Mouse (Mus musculus) hindbrain, embryonic 13.5 days (tissue): ENCODE results near the gene Unc5a. TPM values are rescaled to one million over a fixed set of nuclear protein-coding genes. Genes with fewer than 3 reads are reported as not detected.

Source experiments
- ATAC-seq: fragments of 200-750 bp; cut with Nextera tagmentation; 2 replicates; pipeline ENCODE4 v1.8.0; 2017; ENCODE audit warnings: moderate TSS enrichment; ENCODE audit not compliant: low FRiP score
- H3K27ac ChIP-seq: fragments of 300-500 bp; sonication (generic); 2 replicates; pipeline ENCODE4 v1.5.1; 2015; ENCODE audit warnings: inconsistent platforms, mild to moderate bottlenecking, moderate library complexity
- H3K27me3 ChIP-seq: fragments of 300-500 bp; sonication (generic); 2 replicates; pipeline ENCODE4 v1.6.1; 2015; ENCODE audit warnings: mild to moderate bottlenecking, inconsistent platforms
- H3K36me3 ChIP-seq: fragments of 300-500 bp; sonication (generic); 2 replicates; pipeline ENCODE4 v1.6.1; 2015; ENCODE audit warnings: mild to moderate bottlenecking, inconsistent platforms
- H3K4me1 ChIP-seq: fragments of 300-500 bp; sonication (generic); replicated peaks from 2 replicates; pipeline ENCODE4 v1.6.1; 2015; ENCODE audit warnings: inconsistent platforms
- H3K4me2 ChIP-seq: fragments of 300-500 bp; sonication (generic); 2 replicates; pipeline ENCODE4 v1.6.1; 2015; ENCODE audit warnings: inconsistent platforms, mild to moderate bottlenecking, moderate library complexity
- H3K4me3 ChIP-seq: fragments of 300-500 bp; sonication (generic); 2 replicates; pipeline ENCODE4 v1.5.1; 2015; ENCODE audit warnings: mild to moderate bottlenecking, inconsistent platforms
- H3K9ac ChIP-seq: fragments of 300-500 bp; sonication (generic); 2 replicates; pipeline ENCODE4 v1.6.1; 2015; ENCODE audit warnings: mild to moderate bottlenecking, inconsistent platforms
- H3K9me3 ChIP-seq: fragments of 300-500 bp; sonication (generic); 2 replicates; pipeline ENCODE4 v1.6.1; 2016; ENCODE audit warnings: inconsistent platforms
- WGBS: fragments of 180-500 bp; shearing (Covaris S2); methylation state at CpG from one replicate; pipeline ENCODE4 v1.1.7; 2015; 5-methylcytosine and 5-hydroxymethylcytosine counted together
- polyA plus RNA-seq: library from polyadenylated mRNA; unstranded; fragments of >200 nt; fragmentation: Nextera tagmentation; extraction: Ambion mirVana; gene quantifications from 2 replicates; pipeline ENCODE4 v1.2.1, GENCODE M21; 2015

Unc5a gene
- polyA plus RNA-seq, 1 experiment from 2014 or later = 7.8 TPM

DNA sequence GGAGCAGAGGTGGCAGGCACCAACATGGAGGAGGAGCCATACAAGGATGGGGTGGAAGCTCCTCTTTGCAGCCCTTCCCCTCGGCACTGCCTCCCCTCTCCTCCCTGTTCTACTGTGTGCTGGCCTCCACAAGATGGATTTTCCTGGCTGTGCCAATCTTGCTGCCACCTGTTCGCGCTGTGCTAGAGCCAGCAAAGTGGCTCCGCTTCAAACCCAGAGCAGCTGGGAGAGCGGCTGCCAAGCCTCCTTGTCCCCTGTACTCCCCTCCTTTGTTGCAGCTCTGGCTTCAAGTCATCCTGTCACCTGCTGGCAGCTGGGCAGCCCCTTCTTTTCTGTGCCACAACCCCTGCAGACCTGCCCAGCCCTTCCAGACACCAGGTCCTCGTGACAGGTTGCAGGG is 13.0 kb upstream of the Unc5a start:
- H3K27ac ChIP-seq = no peak overlapping the region
- H3K36me3 ChIP-seq = no peaks in the 10 kb centered on the region
- peaks cover 37% of the 10 kb centered on the region for H3K27me3 ChIP-seq
- H3K9ac ChIP-seq = no peak overlapping the region
- ATAC-seq = 0 out of 2 replicates have a peak, but pooled peaks have one; percentile 11
- no peak overlapping the region for H3K4me3 ChIP-seq
- H3K4me1 ChIP-seq = peaks cover 26% of the 10 kb centered on the region
- no peaks in the 10 kb centered on the region for H3K9me3 ChIP-seq
- 60% methylated on average over 6 of the region's 6 CpGs for WGBS
- H3K4me2 ChIP-seq = no peak overlapping the region

DNA sequence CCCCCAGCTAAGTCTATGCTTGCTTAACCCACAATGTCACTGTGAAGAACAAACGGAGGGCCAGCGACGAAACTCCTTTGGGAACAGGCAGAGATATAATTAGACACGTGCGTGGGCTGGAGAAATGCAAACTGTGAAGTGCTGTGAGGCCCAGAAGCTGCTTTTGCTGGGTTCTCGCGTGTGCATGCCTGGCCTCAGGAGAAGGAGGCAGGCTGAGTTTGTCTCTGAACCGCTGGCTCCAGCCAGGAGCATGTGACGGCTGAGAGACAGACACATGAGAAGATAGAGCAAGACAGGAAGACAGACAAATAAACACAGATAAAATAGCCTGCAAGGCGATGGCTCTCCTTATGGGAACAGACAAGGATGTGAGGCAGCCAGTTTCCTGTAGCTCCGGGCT is 11.3 kb upstream of the Unc5a start:
- Histone ChIP-seq H3K4me2 (no peak overlapping the region), H3K27ac (0 out of 2 replicates have a peak overlapping the region, but pooled peaks have one; percentile 4), H3K27me3 (peaks cover 46% of the 10 kb centered on the region), H3K9ac (no peak overlapping the region), H3K9me3 (no peaks in the 10 kb centered on the region), H3K4me3 (no peak overlapping the region), H3K36me3 (no peaks in the 10 kb centered on the region), H3K4me1 (peaks cover 22% of the 10 kb centered on the region)
- no peak for ATAC-seq
- 54% methylated on average over 11 of the region's 11 CpGs for WGBS

DNA sequence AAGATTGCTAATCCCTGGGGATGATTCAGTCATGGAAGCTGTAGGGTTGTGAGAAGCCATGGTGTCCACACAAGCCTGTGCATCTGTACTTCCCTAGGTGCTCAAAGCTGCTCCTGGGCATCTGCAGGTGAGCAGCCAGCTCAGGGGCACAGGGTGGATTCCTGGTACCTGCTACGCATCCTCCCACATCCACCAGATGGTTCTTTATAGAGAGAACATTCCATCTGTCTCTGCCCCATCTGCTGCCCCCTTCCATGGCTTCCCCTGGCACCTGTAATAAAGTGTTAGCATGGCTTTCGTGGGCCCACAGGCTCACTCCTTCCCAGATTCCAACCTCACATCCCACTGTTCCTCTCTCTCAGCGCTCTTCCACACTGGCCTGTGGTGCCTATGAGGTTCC is 10.7 kb upstream of the Unc5a start:
- H3K9me3 ChIP-seq = no peaks in the 10 kb centered on the region
- no peak overlapping the region for H3K4me3 ChIP-seq
- ATAC-seq = no peak
- H3K36me3 ChIP-seq = no peaks in the 10 kb centered on the region
- no peak overlapping the region for H3K9ac ChIP-seq
- H3K27ac ChIP-seq = no peak overlapping the region
- peaks cover 20% of the 10 kb centered on the region for H3K4me1 ChIP-seq
- H3K27me3 ChIP-seq = peaks cover 50% of the 10 kb centered on the region
- 79% methylated on average over 3 of the region's 3 CpGs for WGBS
- no peak overlapping the region for H3K4me2 ChIP-seq

DNA sequence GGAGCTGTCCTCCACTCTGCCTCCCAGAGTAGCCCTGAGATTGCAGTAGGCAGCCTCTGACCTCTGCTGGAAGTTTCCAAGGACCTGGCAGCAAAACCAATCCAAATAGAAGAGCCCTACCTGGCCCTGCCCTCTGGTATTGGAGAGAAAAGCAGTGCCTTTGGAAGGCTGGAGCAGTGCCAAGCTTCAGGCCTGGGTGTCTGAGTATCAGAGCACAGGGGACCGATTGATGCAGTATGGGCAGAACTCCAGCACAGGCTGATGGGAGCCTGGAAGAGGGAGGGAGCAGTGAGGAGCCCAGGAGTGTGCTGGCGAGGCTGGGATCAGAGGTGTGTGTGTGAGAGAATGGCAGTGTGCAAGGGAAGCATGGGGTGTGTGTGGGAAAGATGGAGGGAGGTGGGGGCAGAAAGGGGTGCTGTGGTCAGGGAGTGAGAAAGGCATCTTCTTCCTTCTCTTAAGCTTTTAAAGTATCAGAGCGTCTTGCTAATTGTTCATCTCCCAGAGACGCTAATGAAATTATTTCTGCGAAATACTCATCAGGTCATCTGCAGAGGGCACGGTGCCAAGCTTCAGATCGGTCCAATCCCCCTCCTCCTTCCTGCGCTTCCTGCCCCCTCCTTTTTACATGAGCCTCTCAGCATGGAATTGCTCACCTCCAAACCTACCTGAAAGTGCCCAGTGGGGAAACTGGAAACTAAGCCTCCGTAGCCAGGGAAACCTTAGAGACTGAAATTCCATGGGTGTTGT is 4.6 kb upstream of the Unc5a start:
- Histone ChIP-seq H3K27ac (no peak overlapping the region; the same call in 1 of the 2 replicates), H3K9me3 (no peaks in the 10 kb centered on the region), H3K4me2 (no peak overlapping the region), H3K4me1 (peaks cover 45% of the 10 kb centered on the region), H3K27me3 (peaks cover 75% of the 10 kb centered on the region), H3K9ac (peak overlapping the region; percentile 4; the same call in 1 of the 2 replicates), H3K36me3 (no peaks in the 10 kb centered on the region), H3K4me3 (no peak overlapping the region)
- ATAC-seq = peak; percentile 41; the same call in 1 of the 2 replicates
- WGBS = 38% methylated on average over 9 of the region's 9 CpGs

DNA sequence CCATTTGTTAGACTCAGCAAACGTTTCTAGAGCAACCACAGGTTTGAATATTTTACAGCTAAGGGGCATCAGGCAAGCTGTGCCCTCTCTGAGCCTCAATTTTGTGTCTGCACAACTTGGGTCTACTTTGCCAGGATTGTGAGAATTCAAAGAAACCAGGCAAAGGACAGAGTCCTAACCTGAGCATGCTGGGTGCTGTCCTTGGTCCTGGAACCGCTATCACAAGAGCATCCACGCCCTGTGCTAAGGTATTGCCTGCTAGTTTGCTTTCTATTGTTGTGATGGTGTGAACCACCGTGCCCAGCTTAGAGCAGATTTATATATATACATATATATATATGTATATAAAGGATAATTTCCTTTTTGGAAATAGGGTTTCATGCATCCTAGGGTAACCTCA is 3.9 kb upstream of the Unc5a start:
- 10% methylated on average over 4 of the region's 4 CpGs for WGBS
- H3K9me3 ChIP-seq = no peaks in the 10 kb centered on the region
- H3K4me3 ChIP-seq = no peak overlapping the region
- H3K4me1 ChIP-seq = peaks cover 52% of the 10 kb centered on the region
- H3K36me3 ChIP-seq = no peaks in the 10 kb centered on the region
- H3K9ac ChIP-seq = no peak overlapping the region
- H3K27me3 ChIP-seq = peaks cover 78% of the 10 kb centered on the region
- H3K4me2 ChIP-seq = no peak overlapping the region
- no peak overlapping the region for H3K27ac ChIP-seq
- no peak for ATAC-seq

DNA sequence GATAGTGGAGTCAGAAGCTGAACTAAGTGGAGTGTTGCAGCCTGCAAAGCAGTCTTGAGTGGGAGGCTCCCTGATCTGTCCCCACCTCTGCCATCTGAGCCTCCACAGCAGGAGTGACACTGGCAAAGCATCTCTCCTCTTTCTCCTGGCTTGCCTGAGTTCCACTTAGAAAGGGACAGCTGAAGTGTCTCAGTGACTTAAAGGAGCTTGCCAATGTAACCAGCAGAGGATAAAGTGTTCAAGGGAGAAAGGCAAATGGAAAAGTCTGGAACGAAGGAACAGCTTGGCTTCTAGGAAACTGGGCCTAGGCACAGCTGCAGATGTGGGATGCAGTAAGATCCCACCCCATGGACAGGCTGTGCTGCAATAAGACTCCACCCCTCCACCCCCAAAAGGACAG is 2.8 kb upstream of the Unc5a start:
- Histone ChIP-seq H3K4me2 (no peak overlapping the region), H3K4me3 (no peak overlapping the region), H3K9me3 (no peaks in the 10 kb centered on the region), H3K27me3 (peaks cover 89% of the 10 kb centered on the region), H3K36me3 (no peaks in the 10 kb centered on the region), H3K9ac (no peak overlapping the region), H3K27ac (no peak overlapping the region), H3K4me1 (peaks cover 63% of the 10 kb centered on the region)
- WGBS = 86% methylated on average over 1 of the region's 1 CpGs
- ATAC-seq = no peak

DNA sequence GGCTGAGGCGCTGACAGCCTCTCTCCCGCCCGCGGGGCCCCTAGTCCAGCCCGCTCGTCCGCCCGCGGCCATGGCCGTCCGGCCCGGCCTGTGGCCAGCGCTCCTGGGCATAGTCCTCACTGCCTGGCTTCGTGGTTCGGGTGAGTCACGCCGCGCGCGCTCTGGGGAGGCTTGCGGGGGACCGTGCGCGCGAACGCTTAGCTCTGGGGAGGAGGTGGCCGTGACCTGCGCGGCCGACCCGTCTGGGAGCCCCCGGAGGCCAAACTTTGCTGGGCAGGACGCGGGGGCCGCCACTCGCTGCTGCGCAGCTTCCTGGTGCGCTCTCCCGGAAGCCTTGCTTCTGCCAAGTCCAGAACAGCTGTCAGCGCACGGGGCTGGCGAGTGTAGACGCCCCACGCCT is 381 bp downstream of the Unc5a start:
- Histone ChIP-seq H3K27ac (peak overlapping the region; percentile 92), H3K4me1 (peaks cover 64% of the 10 kb centered on the region), H3K9ac (peak overlapping the region; percentile 91), H3K36me3 (no peaks in the 10 kb centered on the region), H3K27me3 (peaks cover 92% of the 10 kb centered on the region), H3K9me3 (no peaks in the 10 kb centered on the region), H3K4me3 (peak overlapping the region; percentile 75), H3K4me2 (peak overlapping the region; percentile 98)
- WGBS = under 1% methylated on average over 44 of the region's 44 CpGs
- peak; percentile 18 for ATAC-seq

DNA sequence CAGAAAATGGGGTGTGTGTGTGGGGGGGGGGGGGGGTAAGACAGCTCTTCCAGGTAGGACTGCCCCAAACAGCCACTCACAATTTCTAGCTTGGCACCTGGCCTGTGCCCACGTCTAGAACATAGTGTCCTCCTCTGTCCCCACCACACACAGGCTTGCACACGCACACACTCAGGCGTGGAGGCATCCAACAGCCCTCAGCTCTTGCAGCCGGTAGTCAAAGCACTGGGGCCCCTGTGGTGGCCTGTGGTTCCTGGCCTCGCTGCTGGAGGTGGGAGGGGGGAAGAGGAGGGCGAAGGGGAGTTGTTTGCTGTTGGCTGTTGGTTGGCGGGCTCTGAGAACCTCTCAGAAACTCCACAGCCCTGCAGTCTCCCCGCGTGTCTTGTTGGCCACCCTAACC is 920 bp downstream of the Unc5a start:
- peak overlapping the region; percentile 98 for H3K4me2 ChIP-seq
- 0% methylated on average over 9 of the region's 9 CpGs for WGBS
- 0 out of 2 replicates have a peak, but pooled peaks have one; percentile 23 for ATAC-seq
- H3K9ac ChIP-seq = peak overlapping the region; percentile 91
- no peak overlapping the region; the same call in 1 of the 2 replicates for H3K27ac ChIP-seq
- H3K4me1 ChIP-seq = peaks cover 61% of the 10 kb centered on the region
- H3K9me3 ChIP-seq = no peaks in the 10 kb centered on the region
- H3K36me3 ChIP-seq = no peaks in the 10 kb centered on the region
- peak overlapping the region; percentile 75 for H3K4me3 ChIP-seq
- H3K27me3 ChIP-seq = peaks cover 92% of the 10 kb centered on the region

DNA sequence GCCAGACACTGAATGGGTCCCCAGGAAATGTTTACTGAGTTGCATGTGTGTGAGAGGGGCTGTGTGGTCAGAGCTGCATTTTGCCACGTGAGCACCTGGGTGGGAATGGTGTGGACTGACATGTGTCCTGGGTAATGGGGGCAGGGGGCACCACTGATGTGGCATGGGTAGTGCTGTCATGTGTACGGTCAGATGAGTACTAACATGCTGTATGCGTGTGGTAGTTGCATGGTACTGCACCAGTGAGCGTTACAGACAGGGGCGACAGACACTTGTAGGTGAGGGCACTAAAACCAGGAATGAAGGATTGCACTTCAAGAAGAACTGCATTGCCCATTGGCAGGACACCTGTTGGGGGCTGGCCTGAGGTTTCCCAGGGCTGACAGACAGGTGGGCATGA is 2.0 kb downstream of the Unc5a start:
- ATAC-seq = no peak
- Histone ChIP-seq H3K36me3 (no peaks in the 10 kb centered on the region), H3K4me2 (peak overlapping the region; percentile 98), H3K9me3 (no peaks in the 10 kb centered on the region), H3K9ac (peak overlapping the region; percentile 91), H3K27ac (no peak overlapping the region), H3K4me1 (peaks cover 66% of the 10 kb centered on the region), H3K27me3 (peaks cover 87% of the 10 kb centered on the region), H3K4me3 (peak overlapping the region; percentile 75)
- WGBS = 52% methylated on average over 5 of the region's 5 CpGs

DNA sequence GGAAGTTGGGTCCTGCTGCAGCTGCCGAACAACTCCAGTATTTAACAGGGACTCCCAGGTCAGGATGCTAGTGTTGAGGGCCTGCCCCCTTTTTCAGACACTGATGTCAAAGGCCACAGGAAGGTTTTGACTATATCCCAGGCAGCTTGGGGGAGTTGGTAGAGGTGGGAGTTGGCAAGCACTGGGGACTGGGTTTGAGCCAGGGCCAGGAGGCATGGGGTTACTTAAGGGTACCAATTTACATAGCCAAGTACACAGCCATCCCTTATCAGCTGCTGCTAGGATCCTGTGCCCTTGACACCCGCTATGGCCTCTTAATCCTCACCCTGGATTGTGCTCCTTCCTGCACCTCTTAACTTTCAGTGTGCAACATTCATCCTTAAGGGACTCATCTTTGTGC is 5.5 kb downstream of the Unc5a start:
- Histone ChIP-seq H3K4me3 (no peak overlapping the region), H3K36me3 (no peaks in the 10 kb centered on the region), H3K4me2 (no peak overlapping the region), H3K27ac (peak overlapping the region; percentile 78; the same call in 1 of the 2 replicates), H3K9ac (no peak overlapping the region), H3K9me3 (no peaks in the 10 kb centered on the region), H3K4me1 (peaks cover 74% of the 10 kb centered on the region), H3K27me3 (peaks cover 84% of the 10 kb centered on the region)
- 66% methylated on average over 2 of the region's 2 CpGs for WGBS
- no peak for ATAC-seq

DNA sequence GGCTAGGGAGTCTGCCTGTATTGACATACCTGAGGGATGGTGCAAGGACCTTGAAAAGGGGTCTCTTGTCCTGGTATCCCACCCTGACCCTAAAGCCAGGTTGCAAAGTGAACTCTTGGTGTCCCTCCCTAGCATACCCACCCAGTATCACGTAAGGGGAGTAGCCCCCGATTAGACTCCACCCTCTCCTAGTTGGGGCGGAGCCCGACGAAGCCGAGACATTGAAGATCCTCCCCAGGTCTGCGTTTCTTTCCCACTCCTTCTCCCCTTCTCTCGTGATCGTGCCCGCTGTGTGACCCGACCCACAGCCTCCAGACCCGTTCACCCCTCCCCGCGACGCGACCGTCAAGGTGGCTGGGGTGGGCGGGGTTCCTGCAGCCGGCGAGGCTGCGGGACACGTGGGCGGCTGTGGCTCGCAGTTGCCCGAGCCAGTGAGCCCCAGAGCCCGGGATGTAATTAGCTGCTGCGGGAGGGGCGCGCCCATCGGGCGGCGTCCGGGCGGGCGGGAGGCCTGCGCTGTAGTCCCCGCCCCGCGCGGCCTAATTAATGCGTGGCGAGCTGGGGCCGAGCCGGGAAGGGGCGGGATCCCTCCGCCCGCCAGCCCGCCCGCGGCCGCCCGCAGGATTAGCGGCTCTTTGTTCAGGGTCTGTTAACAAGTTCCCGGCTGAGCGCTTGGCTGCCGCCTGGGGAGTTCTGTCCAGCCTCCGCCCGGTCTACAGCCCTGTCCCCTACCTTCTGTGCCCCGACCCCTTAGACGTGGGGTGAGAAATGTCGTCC is 6.7 kb downstream of the Unc5a start:
- peak; percentile 67 for ATAC-seq
- peaks cover 73% of the 10 kb centered on the region for H3K4me1 ChIP-seq
- peak overlapping the region; percentile 77 for H3K4me2 ChIP-seq
- H3K9ac ChIP-seq = peak overlapping the region; percentile 77
- H3K9me3 ChIP-seq = no peaks in the 10 kb centered on the region
- no peaks in the 10 kb centered on the region for H3K36me3 ChIP-seq
- H3K4me3 ChIP-seq = peak overlapping the region; percentile 48
- peaks cover 87% of the 10 kb centered on the region for H3K27me3 ChIP-seq
- under 1% methylated on average over 59 of the region's 61 CpGs for WGBS
- H3K27ac ChIP-seq = peak overlapping the region; percentile 78

DNA sequence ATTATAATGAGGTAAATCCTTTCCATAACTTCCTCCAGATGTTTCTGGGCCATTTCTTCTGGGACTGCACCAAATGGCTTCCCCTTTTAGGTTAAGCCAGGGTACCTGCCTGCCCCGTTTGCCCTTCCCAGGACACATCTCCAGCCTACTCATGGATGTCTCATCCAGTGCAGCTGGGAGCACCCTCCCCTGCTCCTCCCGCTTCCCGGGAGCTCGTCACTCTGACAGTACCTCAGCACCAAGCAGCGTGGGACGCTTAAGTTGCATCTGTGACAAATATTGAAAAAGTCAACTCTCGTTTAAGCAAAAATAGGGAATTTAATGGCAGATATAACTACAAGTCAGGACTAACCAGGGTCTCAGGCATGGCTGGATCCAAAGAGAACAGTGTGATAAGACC is 8.1 kb downstream of the Unc5a start:
- H3K4me2 ChIP-seq = no peak overlapping the region
- H3K9ac ChIP-seq = no peak overlapping the region
- peaks cover 59% of the 10 kb centered on the region for H3K4me1 ChIP-seq
- 73% methylated on average over 7 of the region's 7 CpGs for WGBS
- no peak for ATAC-seq
- no peaks in the 10 kb centered on the region for H3K36me3 ChIP-seq
- H3K27me3 ChIP-seq = peaks cover 86% of the 10 kb centered on the region
- no peaks in the 10 kb centered on the region for H3K9me3 ChIP-seq
- H3K27ac ChIP-seq = no peak overlapping the region
- H3K4me3 ChIP-seq = no peak overlapping the region
